Mouse (Mus musculus) mature B cell (primary cell): Measurements from ENCODE around the gene Zcchc18.

Source experiments
- in situ Hi-C: fragments of 300-500 bp; cut with MboI; formaldehyde crosslinking; loops from 2 replicates; pipeline ENCODE4 v1.14.3; 2019

Zcchc18 gene

GRCm38 (mm10) chrX:137038502-137038901, 45.5 kb downstream of the Zcchc18 start:
- in situ Hi-C loops = no loop called here
